Mouse (Mus musculus) bone marrow, adult 2 months (tissue): Measurements from ENCODE around the gene Cct4. TPM values are rescaled to one million over a fixed set of nuclear protein-coding genes. Genes with fewer than 3 reads are reported as not detected.

Experiments
- H3K27ac ChIP-seq: fragments of 200-500 bp; 2 replicates; pipeline ENCODE4 v1.5.1; 2012; ENCODE audit warnings: low read depth, mild to moderate bottlenecking, control low read depth, inconsistent platforms, low read length; ENCODE audit not compliant: control insufficient read depth, poor library complexity, insufficient read depth
- H3K4me1 ChIP-seq: fragments of 200-500 bp; 2 replicates; pipeline ENCODE4 v1.6.1; 2011; ENCODE audit warnings: low read length; ENCODE audit not compliant: control insufficient read depth, insufficient read depth
- H3K4me3 ChIP-seq: fragments of 200-500 bp; replicated peaks from 2 replicates; pipeline ENCODE3; 2011; ENCODE audit warnings: mild to moderate bottlenecking, low read depth, low read length, control low read depth; ENCODE audit not compliant: control insufficient read depth
- CTCF ChIP-seq: fragments of 200-500 bp; IDR thresholded peaks from 2 replicates; pipeline ENCODE4 v1.5.1; 2011; ENCODE audit warnings: low read length, control low read depth; ENCODE audit not compliant: control insufficient read depth, insufficient read depth
- POLR2A ChIP-seq: fragments of 200-500 bp; IDR thresholded peaks from 2 replicates; pipeline ENCODE4 v1.6.1; 2011; ENCODE audit warnings: low read depth, mild to moderate bottlenecking, control low read depth, low read length, borderline replicate concordance; ENCODE audit not compliant: control insufficient read depth
- WGBS: fragments of 180-500 bp; shearing (Covaris S2); methylation state at CpG from one replicate; pipeline ENCODE4 v1.1.7; 2018; 5-methylcytosine and 5-hydroxymethylcytosine counted together
- polyA plus RNA-seq: library from polyadenylated mRNA; stranded (reverse); fragments of >200 nt; gene quantifications from 2 replicates; pipeline ENCODE4 v1.2.4, GENCODE M21; 2011; ENCODE audit warnings: low replicate concordance; ENCODE audit not compliant: missing spikeins, insufficient read depth, insufficient read length

Gene Cct4
- polyA plus RNA-seq, 1 experiment = 121 TPM

DNA sequence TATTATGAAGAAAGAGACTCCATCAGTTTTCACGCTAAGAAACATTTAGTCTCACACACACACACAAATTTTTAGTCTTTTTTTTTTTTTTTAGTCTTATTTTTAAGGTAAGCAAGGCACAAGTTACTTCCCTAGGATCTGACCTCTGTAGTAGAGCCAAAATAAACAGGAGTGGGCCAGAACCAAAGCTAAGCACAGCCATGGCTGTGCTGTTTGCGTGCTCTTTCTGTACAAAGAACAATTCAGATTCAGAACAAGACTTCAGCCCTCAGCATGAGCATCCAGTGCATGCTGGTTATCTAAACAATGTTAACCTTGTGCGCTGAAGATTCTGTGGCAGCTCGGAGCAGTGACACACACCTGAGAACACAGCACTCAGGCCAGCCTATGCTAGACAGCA, 25.9 kb upstream of the Cct4 start:
- no peak overlapping the region for H3K27ac ChIP-seq
- TF ChIP-seq POLR2A = no peak
- no peak for TF ChIP-seq CTCF
- H3K4me3 ChIP-seq = no peak overlapping the region
- no peaks in the 10 kb centered on the region for H3K4me1 ChIP-seq
- WGBS = 89% methylated on average over 4 of the region's 4 CpGs

DNA sequence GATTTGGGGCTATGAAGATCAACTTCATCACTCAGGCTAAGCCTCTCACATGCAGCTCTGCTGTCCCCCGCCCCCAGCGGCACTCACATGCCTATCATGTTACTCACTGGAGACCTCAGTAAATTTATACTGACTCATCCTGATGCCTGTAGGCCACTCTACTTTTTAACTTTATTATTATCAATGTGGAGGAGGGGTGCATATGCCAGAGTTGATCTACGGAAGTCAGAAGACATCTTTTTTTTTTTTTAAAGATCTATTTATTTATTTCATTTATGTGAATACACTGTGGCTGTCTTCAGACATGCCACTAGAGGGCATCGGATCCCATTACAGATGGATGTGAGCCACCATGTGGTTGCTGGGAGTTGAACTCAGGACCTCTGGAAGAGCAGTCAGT, 24.8 kb upstream of the Cct4 start:
- 81% methylated on average over 4 of the region's 4 CpGs for WGBS
- TF ChIP-seq CTCF (no peak; the same call in 1 of the 2 replicates), POLR2A (no peak)
- no peak overlapping the region for H3K4me3 ChIP-seq

DNA sequence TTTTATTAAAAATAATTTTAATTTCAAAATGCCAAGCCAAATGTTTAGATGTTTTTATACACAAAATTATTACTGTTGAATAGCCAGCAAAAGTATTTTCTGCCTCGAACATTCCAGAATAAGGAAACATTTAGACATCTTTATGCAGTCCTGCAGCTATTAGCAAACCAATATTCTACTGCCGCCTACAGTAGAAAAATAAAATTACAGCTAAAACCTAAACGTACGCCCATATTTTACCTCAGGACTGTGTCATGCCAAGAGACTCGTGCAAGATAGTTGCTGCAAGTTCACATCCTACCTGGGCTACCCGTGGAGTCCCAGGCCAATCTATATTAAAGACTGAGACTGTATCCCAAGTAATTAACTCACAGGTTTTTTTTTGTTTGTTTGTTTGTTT, 20.8 kb upstream of the Cct4 start:
- Histone ChIP-seq H3K4me3 (no peak overlapping the region), H3K4me1 (peaks cover 1% of the 10 kb centered on the region; the same call in 1 of the 2 replicates), H3K27ac (no peak overlapping the region)
- TF ChIP-seq POLR2A (no peak), CTCF (no peak)
- WGBS = 13% methylated on average over 6 of the region's 6 CpGs

More for the DNA sequence above, 24.8 kb upstream of the Cct4 start:
- Histone ChIP-seq H3K27ac (no peak overlapping the region), H3K4me1 (no peaks in the 10 kb centered on the region)

DNA sequence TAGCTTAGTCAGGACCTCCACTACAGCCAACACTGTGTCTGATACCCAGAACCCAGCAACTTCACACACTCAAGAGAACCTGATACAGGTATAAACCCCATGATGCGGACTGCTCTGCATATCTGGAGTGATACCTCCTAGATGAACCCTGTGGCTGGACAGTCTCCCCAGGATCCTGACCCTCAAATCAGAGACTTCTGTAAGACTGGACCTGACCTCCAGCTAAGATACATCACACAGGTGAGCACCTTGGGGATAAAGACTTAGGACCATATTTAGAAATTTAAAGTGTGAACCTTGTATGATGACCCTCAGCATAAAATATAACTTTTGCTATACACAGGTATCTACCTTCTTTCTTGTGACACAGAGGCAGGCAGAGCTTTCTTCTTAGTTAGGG, 19.8 kb upstream of the Cct4 start:
- no peak overlapping the region for H3K4me3 ChIP-seq
- whole genome bisulfite sequencing = 87% methylated on average over 1 of the region's 1 CpGs
- H3K4me1 ChIP-seq = peaks cover 1% of the 10 kb centered on the region; the same call in 1 of the 2 replicates
- H3K27ac ChIP-seq = no peak overlapping the region
- no peak for TF ChIP-seq POLR2A
- TF ChIP-seq CTCF = no peak

DNA sequence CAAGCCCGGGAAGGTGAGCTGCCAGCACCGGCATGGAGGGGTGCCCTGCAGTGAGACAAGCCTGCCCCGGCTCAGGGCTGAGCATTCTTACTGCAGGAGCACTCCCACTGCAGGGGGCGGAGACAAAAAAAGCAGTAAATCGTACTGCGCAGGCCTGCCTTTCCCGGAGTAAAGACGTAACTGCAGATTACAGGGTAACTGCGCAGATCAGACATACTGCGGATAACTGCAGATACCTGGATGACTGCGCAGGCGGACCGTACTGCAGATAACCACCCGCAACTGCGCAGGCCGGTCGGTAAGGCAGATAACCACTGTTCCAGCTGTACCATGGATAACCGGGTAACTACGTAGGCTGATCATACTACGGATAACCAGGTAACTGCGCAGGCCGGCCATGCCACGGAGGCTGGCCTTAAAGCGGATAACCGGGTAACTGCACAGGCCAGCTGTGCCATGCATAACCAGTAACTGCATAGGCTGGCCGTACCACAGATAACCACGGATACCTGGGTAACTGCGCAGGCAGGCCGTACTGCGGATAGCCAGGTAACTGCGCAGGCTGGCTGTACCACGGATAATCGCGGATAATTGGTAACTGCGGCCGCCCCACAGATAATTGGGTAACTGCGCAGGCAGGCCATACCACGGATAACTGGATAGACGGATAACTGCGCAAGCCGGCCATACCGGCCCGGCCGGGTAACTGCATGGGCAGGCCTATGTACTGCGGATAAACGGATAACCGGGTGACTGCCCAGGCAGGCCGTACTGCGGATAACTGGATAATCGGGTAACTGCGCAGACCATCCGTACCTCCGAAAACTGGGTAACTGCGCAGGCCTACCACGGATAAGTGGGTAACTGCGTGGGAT, 18.2 kb upstream of the Cct4 start, which contains the start of gene Zrsr1:
Gene Zrsr1, plus strand, starts transcription at position 171 of the 875 bp plus-strand sequence.
- Histone ChIP-seq H3K27ac (peak within 1 kb of the TSS; percentile 80), H3K4me1 (peaks cover 1% of the 10 kb centered on the region; the same call in 1 of the 2 replicates), H3K4me3 (peak within 1 kb of the TSS; percentile 75)
- peak; percentile 32; the same call in 1 of the 2 replicates for TF ChIP-seq POLR2A
- TF ChIP-seq CTCF = no peak
- WGBS = 44% methylated on average over 56 of the region's 56 CpGs

DNA sequence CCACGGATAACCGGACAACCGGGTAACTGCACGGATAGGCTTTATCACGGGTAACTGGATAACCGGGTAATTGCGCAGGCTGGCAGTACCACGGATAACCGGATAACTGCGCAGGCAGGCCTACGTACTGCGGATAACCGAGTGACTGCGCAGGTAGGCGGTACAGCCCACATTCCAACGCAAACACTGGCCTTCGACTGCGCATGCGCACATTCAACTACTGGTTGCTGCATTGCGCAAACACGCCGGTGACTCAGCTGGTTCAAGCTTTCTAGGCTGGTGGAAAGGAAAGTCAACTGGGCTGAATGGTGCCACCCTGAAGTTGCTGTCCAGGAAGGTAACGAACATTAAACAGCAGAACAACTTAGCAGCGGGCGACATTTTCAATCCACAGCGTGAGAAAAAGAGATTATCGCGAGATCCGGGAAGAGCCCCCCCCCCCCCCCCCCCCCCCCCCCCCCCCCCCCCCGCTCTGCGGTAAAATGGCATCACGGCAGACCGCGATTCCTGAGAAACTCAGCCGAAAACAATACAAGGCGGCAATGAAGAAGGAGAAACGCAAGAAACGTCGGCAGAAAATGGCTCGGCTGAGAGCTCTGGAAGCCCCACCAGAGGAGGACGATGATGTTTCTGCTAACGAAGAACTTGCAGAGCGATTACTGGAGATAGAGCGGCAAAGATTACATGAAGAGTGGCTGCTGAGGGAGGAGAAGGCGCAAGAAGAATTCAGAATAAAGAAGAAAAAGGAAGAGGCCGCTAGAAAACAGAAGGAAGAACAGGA, 17.4 kb upstream of the Cct4 start:
- peak overlapping the region; percentile 80 for H3K27ac ChIP-seq
- 45% methylated on average over 45 of the region's 46 CpGs for WGBS
- peaks cover 1% of the 10 kb centered on the region; the same call in 1 of the 2 replicates for H3K4me1 ChIP-seq
- peak overlapping the region; percentile 75 for H3K4me3 ChIP-seq
- peak; percentile 64; the same call in 1 of the 2 replicates for TF ChIP-seq POLR2A
- TF ChIP-seq CTCF = no peak

DNA sequence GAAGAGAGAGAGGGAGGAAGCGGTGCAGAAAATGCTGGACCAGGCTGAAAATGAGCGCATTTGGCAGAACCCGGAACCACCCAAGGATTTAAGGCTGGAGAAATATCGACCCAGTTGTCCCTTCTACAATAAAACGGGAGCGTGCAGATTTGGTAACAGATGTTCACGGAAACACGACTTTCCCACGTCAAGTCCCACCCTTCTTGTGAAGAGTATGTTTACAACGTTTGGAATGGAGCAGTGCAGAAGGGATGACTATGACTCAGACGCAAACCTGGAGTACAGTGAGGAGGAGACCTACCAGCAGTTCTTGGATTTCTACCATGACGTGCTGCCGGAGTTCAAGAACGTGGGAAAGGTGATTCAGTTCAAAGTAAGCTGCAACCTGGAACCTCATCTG, 16.7 kb upstream of the Cct4 start:
- Histone ChIP-seq H3K27ac (peak overlapping the region; percentile 58; the same call in 1 of the 2 replicates), H3K4me3 (peak overlapping the region; percentile 66), H3K4me1 (peaks cover 1% of the 10 kb centered on the region; the same call in 1 of the 2 replicates)
- TF ChIP-seq CTCF = no peak
- no peak for TF ChIP-seq POLR2A
- 43% methylated on average over 14 of the region's 14 CpGs for WGBS

DNA sequence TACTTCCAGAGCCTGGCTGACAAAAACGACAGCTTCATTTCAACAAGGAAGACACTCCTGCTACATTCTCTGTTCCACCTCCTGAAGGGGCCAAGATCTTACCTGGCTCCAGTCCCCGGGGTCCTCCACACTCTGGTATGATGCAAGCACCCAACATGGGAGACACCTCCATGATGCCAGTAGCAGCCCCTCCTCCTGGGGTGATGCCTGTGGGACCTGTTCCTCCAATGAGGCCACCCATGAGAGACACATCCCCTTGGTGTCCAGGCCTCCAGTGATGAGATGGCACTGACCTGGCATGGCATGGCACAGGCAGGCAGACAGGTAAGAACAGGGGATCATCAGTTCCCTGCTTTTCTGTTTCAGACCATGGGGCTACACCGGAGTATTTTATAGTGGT, 12.1 kb upstream of the Cct4 start:
- TF ChIP-seq CTCF (no peak), POLR2A (no peak)
- Histone ChIP-seq H3K4me1 (peaks cover 5% of the 10 kb centered on the region), H3K27ac (no peak overlapping the region), H3K4me3 (no peak overlapping the region)
- WGBS = 82% methylated on average over 3 of the region's 3 CpGs
